Mouse (Mus musculus) bone marrow, adult 2 months (tissue): ENCODE measurements around the gene Pou2f1. TPM values are rescaled to one million over a fixed set of nuclear protein-coding genes. Genes with fewer than 3 reads are reported as not detected.
A peak's percentile ranks its signal among the peaks of the same experiment; 100 is the strongest.

Experiments
- H3K27ac ChIP-seq: fragments of 200-500 bp; 2 replicates; pipeline ENCODE4 v1.5.1; 2012; ENCODE audit warnings: low read depth, mild to moderate bottlenecking, control low read depth, inconsistent platforms, low read length; ENCODE audit not compliant: control insufficient read depth, poor library complexity, insufficient read depth
- H3K4me1 ChIP-seq: fragments of 200-500 bp; 2 replicates; pipeline ENCODE4 v1.6.1; 2011; ENCODE audit warnings: low read length; ENCODE audit not compliant: control insufficient read depth, insufficient read depth
- H3K4me3 ChIP-seq: fragments of 200-500 bp; replicated peaks from 2 replicates; pipeline ENCODE3; 2011; ENCODE audit warnings: mild to moderate bottlenecking, low read depth, low read length, control low read depth; ENCODE audit not compliant: control insufficient read depth
- CTCF ChIP-seq: fragments of 200-500 bp; IDR thresholded peaks from 2 replicates; pipeline ENCODE4 v1.5.1; 2011; ENCODE audit warnings: low read length, control low read depth; ENCODE audit not compliant: control insufficient read depth, insufficient read depth
- POLR2A ChIP-seq: fragments of 200-500 bp; IDR thresholded peaks from 2 replicates; pipeline ENCODE4 v1.6.1; 2011; ENCODE audit warnings: low read depth, mild to moderate bottlenecking, control low read depth, low read length, borderline replicate concordance; ENCODE audit not compliant: control insufficient read depth
- whole genome bisulfite sequencing: fragments of 180-500 bp; shearing (Covaris S2); methylation state at CpG from one replicate; pipeline ENCODE4 v1.1.7; 2018; 5-methylcytosine and 5-hydroxymethylcytosine counted together
- polyA plus RNA-seq: library from polyadenylated mRNA; stranded (reverse); fragments of >200 nt; gene quantifications from 2 replicates; pipeline ENCODE4 v1.2.4, GENCODE M21; 2011; ENCODE audit warnings: low replicate concordance; ENCODE audit not compliant: missing spikeins, insufficient read depth, insufficient read length

Gene Pou2f1
- polyA plus RNA-seq, 1 experiment = 9.1 TPM

DNA sequence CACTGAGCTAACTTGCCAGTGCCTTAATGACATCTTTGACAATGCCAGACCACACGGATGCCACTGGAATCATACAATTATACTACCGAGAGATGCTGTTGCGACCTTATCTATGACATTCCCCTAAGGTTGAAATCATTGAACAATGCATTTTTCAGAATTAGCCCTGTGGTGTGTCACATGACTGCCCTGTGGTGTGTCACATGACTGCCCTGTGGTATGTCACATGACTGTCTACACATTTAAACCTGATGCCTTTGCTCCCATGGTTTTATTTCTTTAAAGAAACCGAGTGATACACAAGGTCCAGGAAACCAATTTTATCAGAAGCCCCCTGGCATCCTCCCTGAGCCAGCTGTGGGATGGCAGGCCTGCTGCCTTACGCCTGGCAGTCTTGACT is 172.6 kb downstream of the Pou2f1 start:
- WGBS = 75% methylated on average over 5 of the region's 5 CpGs
- H3K4me1 ChIP-seq = no peaks in the 10 kb centered on the region; the same call in 1 of the 2 replicates
- no peak overlapping the region for H3K4me3 ChIP-seq
- TF ChIP-seq CTCF = no peak
- no peak for TF ChIP-seq POLR2A
- H3K27ac ChIP-seq = no peak overlapping the region

- no peaks in the 10 kb centered on the region; the same call in 1 of the 2 replicates for H3K4me1 ChIP-seq
- WGBS = 75% methylated on average over 6 of the region's 6 CpGs
- H3K27ac ChIP-seq = no peak overlapping the region
These were observed 173.9 kb downstream of the Pou2f1 start for GRCm38 (mm10) chr1:165828615-165829014.

DNA sequence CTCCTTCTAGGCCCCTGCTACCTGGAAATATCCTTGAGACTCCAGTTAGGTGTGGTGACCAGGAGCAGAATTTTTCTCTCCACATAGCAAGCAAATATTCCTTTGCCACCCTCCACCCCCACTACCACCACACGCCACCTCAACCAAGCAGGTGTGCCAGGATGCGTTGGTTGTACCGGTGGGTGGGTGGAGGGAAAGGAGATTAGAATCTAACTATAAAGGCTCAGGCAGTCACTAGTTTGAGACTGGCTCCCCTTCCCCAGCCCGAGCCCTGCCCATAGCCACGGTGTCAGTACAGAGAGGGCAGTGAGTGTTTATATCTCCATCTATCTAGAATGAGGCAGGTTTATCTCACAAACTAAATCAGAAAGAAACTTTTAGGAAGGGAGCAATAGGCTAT is 174.3 kb downstream of the Pou2f1 start:
- Histone ChIP-seq H3K4me1 (no peaks in the 10 kb centered on the region; the same call in 1 of the 2 replicates), H3K4me3 (no peak overlapping the region), H3K27ac (no peak overlapping the region)
- 80% methylated on average over 5 of the region's 5 CpGs for WGBS
- TF ChIP-seq POLR2A = no peak
- no peak for TF ChIP-seq CTCF

More at GRCm38 (mm10) chr1:165828615-165829014, 173.9 kb downstream of the Pou2f1 start:
- H3K4me3 ChIP-seq = no peak overlapping the region
- TF ChIP-seq POLR2A (no peak), CTCF (no peak)

DNA sequence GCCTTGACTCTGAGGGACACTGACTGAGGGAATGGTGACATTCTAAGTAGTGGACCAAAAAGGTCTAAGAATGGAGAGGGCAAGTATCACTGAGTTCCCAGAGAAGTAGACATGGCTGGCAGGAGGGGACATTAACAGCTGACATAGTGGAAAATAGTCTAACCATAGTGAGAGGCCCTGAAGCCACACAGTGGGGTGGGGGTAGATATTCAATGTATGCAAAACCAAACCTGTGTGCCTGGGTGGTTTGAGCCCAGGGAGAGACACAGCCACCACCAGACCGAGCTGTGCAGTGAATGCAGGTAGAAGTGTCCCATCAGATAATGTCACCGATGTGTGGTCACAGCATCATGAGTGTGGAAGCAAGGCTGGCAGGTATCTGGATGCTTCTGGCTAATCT is 180.4 kb downstream of the Pou2f1 start:
- 68% methylated on average over 2 of the region's 2 CpGs for WGBS
- Histone ChIP-seq H3K27ac (no peak overlapping the region), H3K4me1 (no peaks in the 10 kb centered on the region), H3K4me3 (no peak overlapping the region)
- TF ChIP-seq CTCF (no peak), POLR2A (no peak)

- no peak for TF ChIP-seq CTCF
- no peak for TF ChIP-seq POLR2A
- WGBS = 63% methylated on average over 4 of the region's 4 CpGs
- Histone ChIP-seq H3K4me1 (peaks cover 2% of the 10 kb centered on the region; the same call in 1 of the 2 replicates), H3K4me3 (no peak overlapping the region), H3K27ac (no peak overlapping the region)
These were observed 183.3 kb downstream of the Pou2f1 start for GRCm38 (mm10) chr1:165819147-165819546.

DNA sequence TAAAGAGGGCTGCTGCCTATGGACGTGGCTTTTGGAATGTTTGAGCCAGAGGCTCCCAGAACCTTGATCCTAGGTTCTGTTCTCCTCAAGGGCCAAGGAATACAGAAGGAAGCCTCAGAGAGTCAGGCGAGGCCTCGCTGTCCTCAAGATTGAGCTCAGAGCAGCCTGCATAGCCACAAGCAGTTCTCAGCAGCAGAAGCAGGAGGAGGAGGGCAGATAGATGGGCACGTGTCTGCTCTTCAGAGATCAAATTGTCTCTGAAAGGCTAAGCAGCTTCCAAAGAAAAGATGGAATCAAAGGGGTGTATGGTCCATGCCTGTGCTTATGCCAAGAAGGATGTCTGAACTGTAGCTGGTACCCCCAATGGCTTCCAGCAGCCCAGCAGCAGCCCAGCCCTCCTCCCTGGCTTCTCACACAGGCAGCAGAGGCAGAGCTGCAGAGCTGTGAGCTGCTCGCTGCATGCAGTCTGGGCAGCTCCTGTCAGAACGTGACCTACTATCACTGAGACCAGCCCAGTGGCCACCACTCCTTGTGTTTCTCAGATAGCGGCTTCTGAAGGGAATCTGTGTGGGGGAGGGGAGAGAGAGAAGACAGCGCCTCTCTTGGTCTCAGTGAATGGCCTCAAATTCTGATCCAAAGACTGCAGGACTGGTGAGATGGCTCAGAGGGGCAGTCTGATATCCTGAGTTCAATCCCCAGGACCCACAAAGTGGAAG is 184.2 kb downstream of the Pou2f1 start:
- Histone ChIP-seq H3K4me3 (no peak overlapping the region), H3K27ac (peak overlapping the region; percentile 48; the same call in 1 of the 2 replicates), H3K4me1 (peaks cover 2% of the 10 kb centered on the region; the same call in 1 of the 2 replicates)
- TF ChIP-seq POLR2A (peak; percentile 11; the same call in 1 of the 2 replicates), CTCF (no peak)
- WGBS = 72% methylated on average over 8 of the region's 8 CpGs

DNA sequence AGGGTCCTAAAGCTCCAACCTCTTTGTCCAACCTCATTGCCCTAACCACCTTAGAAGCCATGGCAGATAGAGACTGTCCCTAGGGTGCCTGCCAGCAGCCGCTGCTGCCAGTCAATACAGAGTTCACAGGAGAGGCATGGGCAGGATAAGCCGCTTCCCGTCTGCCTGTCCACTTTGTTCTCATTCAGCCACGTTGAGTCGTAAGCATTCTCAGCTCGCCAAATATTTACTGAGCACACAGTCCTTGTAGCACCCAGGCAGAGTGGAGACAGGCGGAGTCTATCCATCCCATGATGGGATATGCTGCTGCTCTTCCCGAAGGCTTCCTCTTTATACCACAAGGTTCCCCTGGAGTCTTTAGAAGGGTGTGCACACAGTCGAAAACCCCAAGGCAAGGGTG is 185.2 kb downstream of the Pou2f1 start:
- 76% methylated on average over 9 of the region's 9 CpGs for WGBS
- no peak for TF ChIP-seq POLR2A
- TF ChIP-seq CTCF = no peak
- H3K27ac ChIP-seq = 0 out of 2 replicates have a peak overlapping the region, but pooled peaks have one; percentile 12
- peaks cover 2% of the 10 kb centered on the region; the same call in 1 of the 2 replicates for H3K4me1 ChIP-seq
- H3K4me3 ChIP-seq = no peak overlapping the region

GRCm38 (mm10) chr1:165816391-165816790 is 186.1 kb downstream of the Pou2f1 start:
- Histone ChIP-seq H3K4me3 (no peak overlapping the region), H3K27ac (no peak overlapping the region), H3K4me1 (peaks cover 2% of the 10 kb centered on the region; the same call in 1 of the 2 replicates)
- TF ChIP-seq POLR2A (no peak), CTCF (no peak)
- 80% methylated on average over 9 of the region's 9 CpGs for WGBS

Other genes with a start within 250 kb of the Pou2f1 start
- gene Creg1, start 238.9 kb downstream of the Pou2f1 start, polyA plus RNA-seq = 288 and 312 TPM in 2 replicates
- 3.3 and 4.9 TPM in 2 replicates for gene Cd247, start 214.0 kb downstream of the Pou2f1 start, polyA plus RNA-seq
- gene Dusp27, start 125.2 kb upstream of the Pou2f1 start, polyA plus RNA-seq = 1.2 TPM in 1 of 2 replicates, not detected in the other
- 6.9 TPM in 1 of 2 replicates, not detected in the other for gene Gpa33, start 127.6 kb upstream of the Pou2f1 start, polyA plus RNA-seq
- gene Mael, start 236.1 kb upstream of the Pou2f1 start, polyA plus RNA-seq = not detected in 2 replicates